In genomic region chr6:90773811-90774233, GRCm38 (mm10) we compare ENCODE assay signal across 12 mouse cellular contexts.
DNase-seq lines count a peak whose midpoint lies in the region; ATAC-seq lines count a peak whose summit lies in the region.
"Had no signal": no experiment of that assay in that cellular context is flagged by ENCODE, and none has a peak within 500 bp of the region (broad histone marks: within the 10 kb centered on the region; RNA-seq: fewer than 3 reads in every experiment).

No protein-coding gene starts in this region.

- H3K4me2 ChIP-seq in midbrain, embryonic 14.5 days (ENCODE audit: low read length) = no peak overlapping the region
- H3K4me2 ChIP-seq in midbrain, embryonic 15.5 days = no peak overlapping the region
- H3K4me2 ChIP-seq in hindbrain, embryonic 16.5 days (ENCODE audit: low read length) = no peak overlapping the region

- H3K27me3 ChIP-seq in midbrain, embryonic 14.5 days (ENCODE audit: control insufficient read depth, insufficient read depth, low read length) = no peaks in the 10 kb centered on the region
- H3K27me3 ChIP-seq in midbrain, embryonic 15.5 days (replicated peaks) = no peaks in the 10 kb centered on the region
- no peaks in the 10 kb centered on the region for H3K27me3 ChIP-seq in hindbrain, embryonic 16.5 days (replicated peaks; ENCODE audit: control insufficient read depth, insufficient read depth, low read length)

- H3K27ac ChIP-seq in midbrain, embryonic 14.5 days (replicated peaks; ENCODE audit: low read depth, low read length) = 0 out of 2 replicates have a peak overlapping the region, but pooled peaks have one; percentile 32
- no peak overlapping the region for H3K27ac ChIP-seq in midbrain, embryonic 15.5 days
- H3K27ac ChIP-seq in hindbrain, embryonic 16.5 days (ENCODE audit: low read depth, low read length) = peak overlapping the region; percentile 62
- H3K27ac ChIP-seq: kidney, postnatal 0 days; left cerebral cortex, adult 2 months had no signal

- H3K36me3 ChIP-seq in midbrain, embryonic 14.5 days (ENCODE audit: control insufficient read depth, insufficient read depth, low read length) = no peaks in the 10 kb centered on the region
- no peaks in the 10 kb centered on the region for H3K36me3 ChIP-seq in midbrain, embryonic 15.5 days (replicated peaks)
- no peaks in the 10 kb centered on the region for H3K36me3 ChIP-seq in hindbrain, embryonic 16.5 days (ENCODE audit: control insufficient read depth, insufficient read depth, low read length)

- no peak for ATAC-seq in midbrain, embryonic 14.5 days (ENCODE audit: low FRiP score, low TSS enrichment)
- no peak for ATAC-seq in midbrain, embryonic 15.5 days (replicated peaks)
- ATAC-seq in hindbrain, embryonic 16.5 days = peak; percentile 72
- ATAC-seq: CD4-positive, CD25-positive, alpha-beta regulatory T cell, adult 4 months had no signal

- H3K9ac ChIP-seq in midbrain, embryonic 14.5 days (replicated peaks; ENCODE audit: low read length) = no peak overlapping the region
- no peak overlapping the region for H3K9ac ChIP-seq in midbrain, embryonic 15.5 days
- no peak overlapping the region for H3K9ac ChIP-seq in hindbrain, embryonic 16.5 days (ENCODE audit: low read depth, low read length)

- no peak overlapping the region for H3K4me3 ChIP-seq in midbrain, embryonic 14.5 days (replicated peaks; ENCODE audit: low read depth, low read length)
- no peak overlapping the region for H3K4me3 ChIP-seq in midbrain, embryonic 15.5 days
- H3K4me3 ChIP-seq in hindbrain, embryonic 16.5 days (ENCODE audit: low read length) = no peak overlapping the region
- H3K4me3 ChIP-seq: left cerebral cortex, adult 2 months had no signal

- peaks cover 4% of the 10 kb centered on the region for H3K4me1 ChIP-seq in midbrain, embryonic 14.5 days (ENCODE audit: control insufficient read depth, insufficient read depth, low read length)
- H3K4me1 ChIP-seq in midbrain, embryonic 15.5 days = peaks cover 6% of the 10 kb centered on the region
- peaks cover 8% of the 10 kb centered on the region for H3K4me1 ChIP-seq in hindbrain, embryonic 16.5 days (ENCODE audit: control insufficient read depth, insufficient read depth, low read depth, low read length)

- peak; percentile 93 for DNase-seq in heart, adult 11 months
- no peak for DNase-seq in heart, adult 8-10 months (ENCODE audit: low spot score)
- DNase-seq in midbrain, embryonic 14.5 days = no peak
- peak; percentile 78 to 80 for DNase-seq in cerebellum, postnatal 14 days
- no peak for DNase-seq in B cell, adult 2 months
- DNase-seq in liver = no peak
- DNase-seq: lung, adult 18-20 months had no signal

- no peaks in the 10 kb centered on the region for H3K9me3 ChIP-seq in midbrain, embryonic 14.5 days (ENCODE audit: control insufficient read depth, low read length)
- no peaks in the 10 kb centered on the region for H3K9me3 ChIP-seq in midbrain, embryonic 15.5 days
- no peaks in the 10 kb centered on the region for H3K9me3 ChIP-seq in hindbrain, embryonic 16.5 days (ENCODE audit: control insufficient read depth, low read length)

Comparison
In these comparisons a context has a peak if more than half of its experiments do, and no peak if none do; other contexts are left out.
1. DNase-seq: peak in heart, adult 11 months (single experiment) and cerebellum, postnatal 14 days (2 of 2); none in heart, adult 8-10 months (single experiment), midbrain, embryonic 14.5 days (single experiment), B cell, adult 2 months (0 of 2) and liver (single experiment).